Mouse (Mus musculus): ENCODE data around the gene Exoc2.

Exoc2 gene

DNA sequence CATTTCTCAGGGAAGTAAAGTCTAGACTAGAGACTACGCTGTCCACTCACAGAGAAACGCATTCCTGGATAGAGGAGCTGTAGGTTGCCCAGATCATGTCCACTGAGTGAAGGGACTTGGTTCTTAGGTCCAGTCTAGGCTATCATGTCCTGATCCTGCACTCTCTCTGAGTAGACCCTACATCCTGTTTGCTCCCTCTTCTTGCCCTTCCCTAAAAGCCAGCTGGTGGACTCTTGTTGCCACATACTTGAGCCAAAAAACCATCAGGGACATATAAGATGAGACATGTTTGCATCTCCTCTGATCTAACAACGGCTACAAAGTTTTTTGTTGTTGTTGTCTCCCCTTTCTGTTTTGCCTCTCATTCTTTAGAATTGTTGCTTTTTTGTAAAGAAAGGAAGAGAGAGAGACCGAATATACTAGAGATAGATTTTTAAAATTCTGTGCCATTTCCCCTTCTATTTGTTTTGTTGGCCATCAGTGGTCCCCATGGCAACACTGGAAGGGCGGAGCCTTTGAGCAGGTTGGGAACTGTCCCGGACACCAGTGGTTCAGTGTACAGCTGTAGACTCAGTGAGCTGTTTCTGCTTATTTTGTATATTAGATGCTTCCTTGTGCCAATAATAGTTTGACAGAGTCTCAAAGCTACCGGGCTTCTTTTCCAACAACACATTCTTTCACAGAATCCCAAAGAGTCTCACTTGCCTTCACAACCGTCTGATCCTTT lies 209.7 kb downstream of the Exoc2 start:
- no peak for DNase-seq
